Mouse (Mus musculus) right cerebral cortex, postnatal 25 days (tissue): ENCODE results near the gene Ulbp1.
"Not testable (repeated sequence)": the region's sequence is repeated elsewhere in the genome, so short reads cannot be mapped to it uniquely, and the experiment has no call there.

Experiments used
- DNase-seq: peaks from one replicate; pipeline ENCODE4 v3.0.0; 2022

Ulbp1 gene

DNA sequence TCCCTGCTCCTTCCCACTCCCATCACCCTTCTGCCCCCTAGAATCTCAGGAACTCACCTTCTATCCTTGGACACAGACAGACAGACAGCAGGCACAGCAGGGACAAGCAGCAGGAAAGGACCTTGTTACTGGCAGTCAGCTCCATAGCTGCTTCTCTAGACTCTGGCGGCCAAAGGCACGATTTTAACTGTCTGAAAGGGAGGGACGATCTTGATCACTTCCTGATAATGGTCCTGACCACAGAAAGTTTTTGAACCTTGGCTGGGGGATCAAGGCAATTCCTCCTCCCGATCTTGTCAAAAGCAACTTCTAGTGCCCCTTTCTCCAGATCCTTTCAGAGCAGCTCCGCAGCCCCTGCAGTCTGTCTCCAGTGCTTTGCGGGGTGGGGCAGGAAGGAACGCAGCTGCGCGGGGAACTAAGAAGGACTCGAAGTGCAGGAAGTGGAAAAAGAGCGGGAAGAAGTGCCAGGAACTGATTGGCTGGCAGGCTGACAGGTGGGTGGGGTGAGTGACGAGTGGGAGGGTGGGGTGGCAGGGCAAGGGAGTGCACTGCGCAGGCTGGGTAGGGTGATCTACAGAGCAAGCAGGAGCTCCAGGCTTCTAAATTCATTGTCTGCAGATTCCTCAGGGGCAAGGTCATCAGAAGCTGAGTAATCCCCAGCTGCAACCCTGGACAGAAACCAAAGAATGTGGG is at the start of gene Ulbp1:
Ulbp1 (minus strand) TSS at position 442 of the 693 bp plus-strand sequence.
- no peak for DNase-seq

DNA sequence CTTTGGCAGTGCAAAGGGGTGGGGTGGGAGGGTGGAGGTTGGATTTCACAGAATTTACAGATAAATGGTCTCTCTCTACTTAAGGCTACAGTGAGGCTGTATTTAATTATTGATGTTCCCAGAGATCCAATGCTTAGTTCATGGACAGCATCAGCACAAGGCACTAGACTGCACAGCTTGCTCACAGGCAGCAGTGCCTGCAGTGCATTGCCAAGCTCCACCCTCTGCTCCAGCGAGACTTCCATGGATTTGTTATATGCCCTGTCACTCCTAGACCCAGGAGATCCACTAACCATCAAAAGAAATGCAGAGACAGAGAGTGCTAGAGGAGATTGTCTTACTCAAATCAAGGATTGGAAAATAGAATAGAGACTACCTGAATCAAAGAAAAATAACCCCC is 24.7 kb upstream of the Ulbp1 start:
- not testable (repeated sequence) for DNase-seq

DNA sequence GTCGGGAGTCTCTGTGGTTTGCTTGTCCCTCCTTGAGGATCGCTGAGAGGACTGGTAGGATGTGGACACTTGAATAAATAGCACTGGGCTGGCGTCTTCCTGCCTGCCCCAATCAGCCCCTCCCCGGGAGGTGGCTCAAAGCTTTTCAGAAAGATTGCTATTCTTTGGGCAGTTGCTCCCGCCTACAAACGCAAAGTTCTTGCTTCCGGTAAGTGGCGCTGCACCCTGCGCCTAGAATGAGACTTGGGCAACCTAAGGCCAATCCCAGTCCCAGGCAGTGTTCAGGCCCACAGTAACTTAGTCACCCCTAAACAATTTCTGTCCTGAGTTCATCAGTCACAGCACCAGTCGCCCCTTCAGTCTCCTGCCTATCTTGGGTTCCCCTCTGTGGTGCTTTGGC is 18.9 kb upstream of the Ulbp1 start:
- DNase-seq = not testable (repeated sequence)

DNA sequence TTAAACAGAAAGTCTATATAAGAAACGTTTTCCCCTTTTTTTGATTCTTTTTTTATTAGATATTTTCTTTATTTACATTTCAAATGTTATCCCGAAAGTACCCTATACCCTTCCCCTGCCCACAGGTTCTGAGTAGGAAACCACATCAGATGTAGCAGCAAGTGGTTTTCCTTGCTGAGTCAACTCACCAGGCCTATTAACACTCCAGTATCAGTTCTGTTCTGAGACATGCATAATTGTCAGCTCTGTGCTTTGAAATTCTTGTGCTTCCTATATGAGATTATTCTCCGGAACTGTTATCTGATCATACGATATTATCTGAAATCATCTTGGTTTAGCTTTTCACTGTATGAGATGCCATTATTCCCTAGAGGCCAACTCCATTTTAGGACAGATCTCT is 10.2 kb upstream of the Ulbp1 start:
- no peak for DNase-seq

DNA sequence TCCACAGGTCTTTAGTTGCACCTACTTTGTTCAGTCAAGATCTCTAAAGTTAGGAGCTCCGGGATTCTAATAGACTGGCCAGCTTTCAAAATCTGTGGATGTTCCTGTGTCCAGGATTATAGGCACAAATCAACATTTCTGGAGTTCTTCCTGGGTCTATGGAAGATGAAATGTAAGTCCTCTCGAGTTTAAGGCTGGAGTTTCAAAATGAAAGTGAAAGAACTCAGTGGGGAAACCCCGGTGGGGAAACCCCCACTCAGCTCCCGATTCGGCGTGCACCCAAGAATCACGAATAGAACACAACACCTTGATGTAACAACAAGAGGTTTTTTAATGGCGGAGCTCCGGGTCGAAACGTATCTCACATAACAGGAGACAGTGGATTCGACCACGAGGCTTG is 787 bp upstream of the Ulbp1 start:
- not testable (repeated sequence) for DNase-seq

DNA sequence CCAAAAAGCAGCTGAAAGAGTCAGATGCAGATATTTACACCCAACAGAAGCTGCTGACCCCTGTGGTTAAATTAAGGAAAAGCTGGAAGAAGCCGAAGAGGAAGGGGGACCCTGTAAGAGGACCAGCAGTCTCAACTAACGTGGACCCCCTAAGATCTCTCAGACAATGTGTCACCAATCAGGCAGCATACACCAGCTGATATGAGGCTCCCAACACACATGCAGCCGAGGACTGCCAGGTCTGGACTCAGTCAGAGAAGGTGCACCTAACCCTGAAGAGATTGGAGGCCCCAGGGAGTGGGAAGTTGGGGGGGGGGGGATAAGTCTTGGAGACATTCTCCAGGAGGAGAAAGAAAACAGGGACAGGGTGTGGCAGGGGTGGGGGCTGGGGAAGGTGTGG is 1.8 kb downstream of the Ulbp1 start:
- no peak for DNase-seq

DNA sequence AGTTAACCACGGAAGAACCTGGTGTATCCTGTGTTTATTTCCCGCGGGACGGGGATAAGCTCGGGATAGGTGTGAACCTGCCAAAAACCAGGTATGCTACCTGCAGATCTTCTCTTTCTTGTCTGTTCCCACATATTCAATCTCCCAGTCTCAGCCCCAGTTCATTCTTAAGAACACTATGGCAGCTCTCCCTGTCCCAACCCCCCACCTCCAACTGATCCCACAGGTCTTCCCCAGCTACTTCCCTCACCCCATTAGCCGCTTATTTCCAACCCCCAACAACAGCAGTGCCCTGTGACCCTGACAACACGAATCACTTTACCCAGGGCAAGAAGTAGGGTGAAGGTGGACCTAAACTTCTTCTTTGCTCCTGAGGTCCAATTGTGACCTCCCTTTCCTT is 3.0 kb downstream of the Ulbp1 start:
- DNase-seq = no peak

DNA sequence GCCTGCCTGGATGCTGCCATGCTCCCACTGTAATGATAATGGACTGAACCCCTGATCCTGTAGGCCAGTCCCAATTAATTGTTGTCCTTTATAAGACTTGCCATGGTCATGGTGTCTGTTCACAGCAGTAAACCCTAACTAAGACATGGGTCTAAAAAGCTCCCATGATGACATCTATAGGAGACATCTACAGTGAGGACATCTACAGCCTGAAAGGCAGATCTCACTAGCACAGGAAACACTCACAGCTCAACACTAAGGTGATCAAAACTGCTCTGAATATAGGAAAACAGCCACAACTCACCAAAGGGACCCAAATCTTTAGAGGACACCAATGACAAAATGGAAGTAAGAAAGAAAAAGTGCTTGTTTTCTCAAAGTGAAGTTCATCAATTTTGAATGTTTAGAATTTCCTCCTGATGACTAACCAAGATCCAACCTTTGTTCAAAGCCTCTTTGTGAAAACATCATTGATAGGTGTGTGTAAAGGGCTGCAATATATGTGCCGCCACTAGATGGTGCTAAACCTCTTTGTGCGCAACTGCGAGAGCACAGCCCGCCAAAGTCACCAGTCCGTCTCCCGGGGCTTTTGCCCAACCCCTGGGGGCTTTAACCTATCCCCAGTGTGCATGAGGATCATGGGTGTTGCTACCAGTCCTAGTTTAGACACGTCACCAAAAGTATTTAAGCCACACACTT is 3.6 kb downstream of the Ulbp1 start:
- peak; percentile 41 for DNase-seq

DNA sequence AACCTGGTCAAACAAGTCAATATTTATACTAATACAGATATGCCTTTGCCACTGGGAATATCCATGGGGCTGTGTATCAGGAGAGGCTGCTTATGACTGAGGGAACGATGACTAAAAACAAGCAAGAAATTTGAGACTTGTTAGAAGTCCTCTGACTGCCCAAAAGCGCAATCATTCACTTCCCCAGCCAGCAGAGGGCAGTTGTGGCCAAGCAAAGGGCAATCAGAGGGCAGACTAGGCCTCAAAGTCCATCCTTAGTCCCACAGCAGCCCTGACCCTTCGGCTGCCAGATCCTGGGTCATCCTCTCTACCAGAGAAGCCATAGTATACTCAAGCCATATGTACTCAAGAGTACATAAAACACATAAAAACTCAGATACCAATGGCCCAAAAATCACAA is 11.4 kb downstream of the Ulbp1 start:
- no peak for DNase-seq

DNA sequence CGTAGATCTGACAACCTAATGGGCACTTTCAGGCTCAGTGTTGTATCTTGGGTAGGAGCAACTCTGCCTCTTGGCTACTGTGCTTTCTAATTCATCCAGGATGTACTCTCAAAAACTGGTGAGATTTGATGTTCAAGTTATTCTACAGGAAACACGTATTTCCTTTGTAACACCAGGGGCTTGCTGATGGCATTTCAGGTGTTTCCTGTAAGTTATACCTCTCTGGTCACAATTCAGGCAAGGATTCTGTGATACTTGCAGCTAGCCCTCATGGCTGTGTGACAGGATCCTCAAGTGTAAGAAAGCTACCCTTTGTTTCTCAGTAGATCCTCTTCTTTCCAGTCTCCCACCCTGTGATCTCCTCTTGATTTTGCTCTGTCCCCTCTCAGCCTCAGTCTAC is 34.5 kb downstream of the Ulbp1 start:
- no peak for DNase-seq

DNA sequence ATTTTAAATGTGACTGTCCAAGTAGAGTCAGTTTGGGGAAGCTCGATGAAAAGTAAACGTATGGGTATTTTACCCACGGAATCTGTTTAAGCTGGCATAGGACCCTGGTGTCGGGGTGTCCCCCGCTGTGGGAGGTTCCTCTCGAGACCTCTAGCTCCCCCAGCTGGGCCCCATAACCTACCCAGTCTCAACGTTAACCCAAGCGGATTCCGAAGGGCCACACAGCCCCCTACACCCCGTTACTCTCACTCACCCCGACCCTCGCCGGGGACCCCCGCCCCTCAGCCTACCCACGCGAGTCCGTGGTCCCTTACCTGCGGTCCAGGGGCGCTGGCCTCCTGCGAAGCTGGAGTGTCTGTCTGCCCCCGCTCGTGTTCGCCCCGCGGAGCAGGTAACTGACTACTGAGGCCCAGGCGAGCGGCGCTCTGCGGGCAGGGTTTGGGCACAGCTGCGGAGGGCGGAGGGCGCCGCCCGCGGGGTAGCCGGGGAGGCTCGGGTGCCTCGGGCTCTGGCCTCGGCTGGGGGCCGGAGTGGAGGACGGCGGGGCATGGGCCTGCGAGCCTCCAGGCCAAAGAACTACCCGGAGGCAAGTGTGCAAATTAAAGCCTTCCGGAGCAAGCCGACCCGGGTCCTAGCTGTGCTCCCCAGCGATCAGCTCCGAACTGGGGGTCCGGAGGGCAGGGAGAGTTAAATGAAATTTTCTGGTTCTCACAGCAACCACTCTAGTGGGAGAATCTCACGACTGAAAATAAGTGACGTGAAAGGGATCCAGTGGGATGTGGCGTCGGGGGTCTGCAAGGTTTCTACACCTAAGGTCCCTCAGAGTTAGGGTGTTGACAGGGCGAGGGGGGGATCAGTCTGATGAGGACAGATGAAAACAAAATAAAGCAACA is 80.0 kb downstream of the Ulbp1 start:
- no peak for DNase-seq

DNA sequence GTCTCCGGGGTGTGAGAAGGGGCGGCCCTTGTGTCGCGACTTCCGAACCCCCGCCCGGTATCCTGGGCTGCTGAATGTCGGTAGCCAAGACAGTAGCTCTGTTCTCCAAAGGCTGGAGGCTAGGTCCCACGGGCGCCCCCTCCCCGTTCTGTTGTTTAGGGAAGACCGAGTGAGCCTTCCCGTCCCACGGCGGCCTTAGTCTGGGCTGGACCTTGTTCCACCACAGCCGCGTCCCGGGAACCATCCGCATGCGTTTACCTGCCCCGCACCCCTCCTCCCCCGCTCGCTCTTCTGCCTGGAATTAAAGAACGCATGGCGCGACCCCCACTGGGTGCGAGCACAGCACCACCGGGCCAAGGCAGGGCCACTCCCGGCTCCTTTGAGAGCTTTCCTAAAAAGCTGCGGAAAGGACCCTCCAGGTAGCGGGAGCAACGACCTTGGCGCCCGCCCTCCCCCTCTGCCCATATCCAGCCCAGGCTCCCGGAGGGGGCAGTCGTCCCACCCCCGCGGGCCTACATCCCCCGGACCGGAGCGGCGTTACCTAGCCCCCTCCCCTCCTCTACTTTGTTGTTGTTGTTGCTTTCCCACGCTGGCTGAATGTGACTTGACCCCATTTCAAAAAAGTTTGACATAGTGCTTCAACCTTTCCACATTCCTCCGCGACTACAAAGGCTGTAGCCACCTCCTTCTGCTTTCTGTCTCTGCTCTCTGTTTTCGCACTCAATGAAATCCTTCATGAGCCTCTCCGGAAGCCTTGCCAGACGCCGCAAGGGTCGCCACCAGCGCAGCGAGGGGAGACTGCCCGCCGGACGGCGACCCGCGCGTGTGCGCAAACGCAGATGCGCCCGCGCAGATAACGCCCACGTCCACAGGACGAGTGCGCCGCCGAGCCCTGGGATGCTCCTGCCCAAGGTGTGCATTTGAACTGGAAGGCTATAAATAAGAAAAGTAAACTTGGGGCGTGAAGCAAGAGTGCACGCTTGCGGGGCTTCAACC is 81.2 kb downstream of the Ulbp1 start:
- no peak for DNase-seq

DNA sequence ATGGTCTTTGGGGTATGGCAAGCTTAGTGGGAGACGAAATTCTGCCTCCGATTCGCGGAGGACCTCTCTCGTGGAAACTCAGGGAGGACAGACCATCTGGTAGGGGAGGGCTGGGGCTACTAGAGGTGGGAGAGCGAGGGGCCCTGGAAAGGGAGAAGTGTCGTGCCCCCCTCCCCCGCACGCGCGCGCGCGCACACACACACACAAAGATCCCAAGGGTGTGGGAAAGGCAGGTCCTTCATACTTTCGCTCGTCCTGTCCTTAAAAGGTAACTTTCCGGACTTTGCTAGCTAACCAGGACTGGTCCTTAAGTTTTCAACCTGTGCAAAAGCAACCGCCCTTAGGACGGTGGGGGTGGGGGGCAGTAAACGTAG is 81.9 kb downstream of the Ulbp1 start:
- DNase-seq = no peak

DNA sequence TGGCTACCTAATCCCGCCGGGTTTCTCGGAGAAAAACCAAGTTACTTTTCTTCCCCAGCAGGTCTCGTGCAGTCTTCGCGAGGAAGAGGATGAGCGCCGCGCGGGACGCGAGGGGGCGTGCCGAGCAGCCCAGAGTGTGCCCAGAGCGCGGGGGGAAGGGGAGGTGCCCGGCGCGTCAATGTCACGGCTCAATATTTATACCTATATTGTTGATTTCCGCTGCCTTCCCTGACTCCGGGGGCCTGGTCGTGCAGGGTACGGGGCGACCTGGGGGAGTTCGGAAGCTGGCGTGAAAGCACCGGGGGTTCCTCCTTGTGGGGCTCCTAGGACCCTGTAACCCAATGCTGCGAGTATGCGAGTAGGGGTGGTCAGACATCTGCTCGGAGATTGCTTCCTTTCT is 82.3 kb downstream of the Ulbp1 start:
- DNase-seq = no peak
